Mouse (Mus musculus) stomach, embryonic 16.5 days (tissue): Measurements from ENCODE around the gene Itgal. TPM values are rescaled to one million over a fixed set of nuclear protein-coding genes. Genes with fewer than 3 reads are reported as not detected.
"Not testable (repeated sequence)": the region's sequence is repeated elsewhere in the genome, so short reads cannot be mapped to it uniquely, and the experiment has no call there.

ENCODE experiments used
- ATAC-seq: fragments of 200-750 bp; cut with Nextera tagmentation; 2 replicates; pipeline ENCODE4 v1.8.0; 2017; ENCODE audit warnings: moderate number of reproducible peaks, moderate TSS enrichment; ENCODE audit not compliant: insufficient read depth, low FRiP score
- H3K27ac ChIP-seq: fragments of 300-500 bp; sonication (generic); 2 replicates; pipeline ENCODE4 v1.5.1; 2014; ENCODE audit warnings: low read length
- H3K27me3 ChIP-seq: fragments of 300-500 bp; sonication (generic); 2 replicates; pipeline ENCODE4 v1.6.1; 2014; ENCODE audit warnings: low read length, control low read depth, mixed read lengths; ENCODE audit not compliant: control insufficient read depth, insufficient read depth
- H3K36me3 ChIP-seq: fragments of 300-500 bp; sonication (generic); 2 replicates; pipeline ENCODE4 v1.6.1; 2014; ENCODE audit warnings: low read length; ENCODE audit not compliant: control insufficient read depth, insufficient read depth
- H3K4me1 ChIP-seq: fragments of 300-500 bp; sonication (generic); 2 replicates; pipeline ENCODE4 v1.6.1; 2014; ENCODE audit warnings: low read length, control low read depth, mixed read lengths; ENCODE audit not compliant: control insufficient read depth, insufficient read depth
- H3K4me2 ChIP-seq: fragments of 300-500 bp; sonication (generic); 2 replicates; pipeline ENCODE4 v1.6.1; 2014; ENCODE audit warnings: low read depth, low read length, mixed read lengths
- H3K4me3 ChIP-seq: fragments of 300-500 bp; sonication (generic); replicated peaks from 2 replicates; pipeline ENCODE4 v1.5.1; 2014; ENCODE audit warnings: mild to moderate bottlenecking, low read length
- H3K9ac ChIP-seq: fragments of 300-500 bp; sonication (generic); 2 replicates; pipeline ENCODE4 v1.6.1; 2014; ENCODE audit warnings: low read length
- H3K9me3 ChIP-seq: fragments of 300-500 bp; sonication (generic); replicated peaks from 2 replicates; pipeline ENCODE4 v1.6.1; 2016; ENCODE audit warnings: low read length, control low read depth; ENCODE audit not compliant: control insufficient read depth
- WGBS: fragments of 180-500 bp; shearing (Covaris S2); extraction: QIAGEN DNeasy Blood & Tissue Kit; methylation state at CpG from one replicate; pipeline ENCODE4 v1.1.7; 2014; 5-methylcytosine and 5-hydroxymethylcytosine counted together
- polyA plus RNA-seq: library from polyadenylated mRNA; unstranded; fragments of >200 nt; fragmentation: Nextera tagmentation; extraction: Ambion mirVana; gene quantifications from 2 replicates; pipeline ENCODE4 v1.2.1, GENCODE M21; 2015

Itgal gene
- polyA plus RNA-seq: 3.1 and 4.0 TPM in 2 replicates

- H3K27ac ChIP-seq: no peak within 1 kb of the TSS
- ATAC-seq: no peak
- H3K4me3 ChIP-seq: no peak within 1 kb of the TSS
- H3K36me3 ChIP-seq: no peaks in the 10 kb centered on the region
- 73% methylated on average over 11 of the region's 11 CpGs for WGBS
- H3K9ac ChIP-seq: no peak within 1 kb of the TSS
- H3K4me2 ChIP-seq: no peak within 1 kb of the TSS
- no peaks in the 10 kb centered on the region for H3K27me3 ChIP-seq
- no peaks in the 10 kb centered on the region for H3K9me3 ChIP-seq
- H3K4me1 ChIP-seq: no peaks in the 10 kb centered on the region
Observed at GRCm38 (mm10) chr7:127296098-127296497, at the start of gene Itgal. Gene Itgal, plus strand, starts transcription at chr7:127296260.

GRCm38 (mm10) chr7:127250511-127250910 lies 45.5 kb upstream of the Itgal start:
- H3K36me3 ChIP-seq, H3K9ac ChIP-seq, ATAC-seq, H3K27ac ChIP-seq, H3K4me3 ChIP-seq, H3K9me3 ChIP-seq, H3K27me3 ChIP-seq, H3K4me2 ChIP-seq: not testable (repeated sequence)
- peaks cover 17% of the 10 kb centered on the region for H3K4me1 ChIP-seq
- 90% methylated on average over 8 of the region's 8 CpGs for WGBS

DNA sequence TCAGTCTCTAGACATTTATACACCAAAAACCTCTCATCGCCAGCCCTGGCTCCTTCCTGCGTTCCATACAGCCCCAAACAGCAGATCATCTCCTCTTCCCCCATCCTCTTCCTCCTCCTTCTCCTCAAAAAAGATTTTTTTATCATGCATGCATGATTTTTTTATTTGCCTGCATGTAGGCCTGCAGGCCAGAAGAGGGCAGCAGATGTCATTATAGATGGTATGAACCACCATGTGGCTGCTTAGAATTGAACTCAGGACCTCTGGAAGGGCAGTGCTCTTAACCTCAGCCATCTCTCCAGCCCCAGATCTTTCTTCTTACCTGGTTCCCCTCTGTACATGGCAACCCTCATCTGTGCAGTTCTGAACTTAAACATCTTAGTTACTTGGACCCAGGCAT lies 43.6 kb upstream of the Itgal start:
- Histone ChIP-seq H3K36me3 (no peaks in the 10 kb centered on the region), H3K27ac (no peak overlapping the region), H3K4me3 (no peak overlapping the region), H3K4me1 (peaks cover 9% of the 10 kb centered on the region), H3K9ac (no peak overlapping the region), H3K27me3 (no peaks in the 10 kb centered on the region), H3K9me3 (no peaks in the 10 kb centered on the region), H3K4me2 (no peak overlapping the region)
- 77% methylated on average over 2 of the region's 2 CpGs for WGBS
- no peak for ATAC-seq

- Histone ChIP-seq H3K4me2 (peak overlapping the region; percentile 97), H3K4me3 (peak overlapping the region; percentile 69), H3K36me3 (no peaks in the 10 kb centered on the region), H3K4me1 (peaks cover 9% of the 10 kb centered on the region), H3K27me3 (no peaks in the 10 kb centered on the region), H3K9me3 (no peaks in the 10 kb centered on the region), H3K9ac (peak overlapping the region; percentile 86), H3K27ac (peak overlapping the region; percentile 86)
- 74% methylated on average over 6 of the region's 6 CpGs for WGBS
- ATAC-seq: no peak
Observed at GRCm38 (mm10) chr7:127253341-127253740, 42.7 kb upstream of the Itgal start.

- peak overlapping the region; percentile 69 for H3K4me3 ChIP-seq
- no peaks in the 10 kb centered on the region for H3K36me3 ChIP-seq
- peak overlapping the region; percentile 90 for H3K27ac ChIP-seq
- no peaks in the 10 kb centered on the region for H3K9me3 ChIP-seq
- under 1% methylated on average over 136 of the region's 136 CpGs for whole genome bisulfite sequencing
- H3K27me3 ChIP-seq: no peaks in the 10 kb centered on the region
- peak overlapping the region; percentile 97 for H3K4me2 ChIP-seq
- H3K4me1 ChIP-seq: peaks cover 9% of the 10 kb centered on the region
- ATAC-seq: peak; percentile 94
- H3K9ac ChIP-seq: peak overlapping the region; percentile 87
Observed at GRCm38 (mm10) chr7:127253821-127254769, 42.0 kb upstream of the Itgal start.

GRCm38 (mm10) chr7:127255008-127255407 lies 41.1 kb upstream of the Itgal start:
- no peak for ATAC-seq
- WGBS: 12% methylated on average over 4 of the region's 4 CpGs
- H3K4me3 ChIP-seq: peak overlapping the region; percentile 69
- H3K9me3 ChIP-seq: no peaks in the 10 kb centered on the region
- peak overlapping the region; percentile 90; the same call in 1 of the 2 replicates for H3K27ac ChIP-seq
- H3K36me3 ChIP-seq: no peaks in the 10 kb centered on the region
- H3K4me1 ChIP-seq: peaks cover 9% of the 10 kb centered on the region
- peak overlapping the region; percentile 87 for H3K9ac ChIP-seq
- H3K4me2 ChIP-seq: peak overlapping the region; percentile 97
- H3K27me3 ChIP-seq: no peaks in the 10 kb centered on the region

DNA sequence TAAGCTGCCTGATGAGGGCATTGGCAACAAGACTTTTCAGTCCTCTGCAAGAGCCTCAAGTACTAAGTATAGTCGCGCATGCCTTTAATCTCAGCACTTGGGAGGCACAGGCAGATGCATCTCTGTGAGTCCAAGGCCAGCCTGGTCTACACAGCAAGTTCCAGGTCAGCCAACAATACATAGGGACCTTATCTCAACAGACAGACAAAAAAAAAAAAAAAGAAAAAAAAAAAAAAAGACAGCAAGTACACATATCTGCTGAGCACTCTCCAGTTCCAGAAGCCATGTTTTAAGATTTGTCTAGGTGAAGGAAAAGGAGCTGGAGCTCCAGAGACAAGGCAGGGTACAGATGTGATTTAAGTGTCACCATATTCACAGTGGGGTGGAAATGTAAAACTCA lies 40.1 kb upstream of the Itgal start:
- no peaks in the 10 kb centered on the region for H3K9me3 ChIP-seq
- peaks cover 11% of the 10 kb centered on the region for H3K4me1 ChIP-seq
- WGBS: 82% methylated on average over 2 of the region's 2 CpGs
- no peak for ATAC-seq
- H3K4me3 ChIP-seq: no peak overlapping the region
- no peak overlapping the region for H3K9ac ChIP-seq
- H3K4me2 ChIP-seq: no peak overlapping the region
- no peaks in the 10 kb centered on the region for H3K36me3 ChIP-seq
- no peak overlapping the region for H3K27ac ChIP-seq
- no peaks in the 10 kb centered on the region for H3K27me3 ChIP-seq

GRCm38 (mm10) chr7:127256518-127256917 lies 39.5 kb upstream of the Itgal start:
- Histone ChIP-seq H3K9ac (no peak overlapping the region), H3K4me2 (no peak overlapping the region), H3K9me3 (no peaks in the 10 kb centered on the region), H3K27ac (no peak overlapping the region), H3K4me1 (peaks cover 13% of the 10 kb centered on the region), H3K4me3 (no peak overlapping the region), H3K36me3 (no peaks in the 10 kb centered on the region), H3K27me3 (no peaks in the 10 kb centered on the region)
- ATAC-seq: no peak
- WGBS: 86% methylated on average over 5 of the region's 5 CpGs

DNA sequence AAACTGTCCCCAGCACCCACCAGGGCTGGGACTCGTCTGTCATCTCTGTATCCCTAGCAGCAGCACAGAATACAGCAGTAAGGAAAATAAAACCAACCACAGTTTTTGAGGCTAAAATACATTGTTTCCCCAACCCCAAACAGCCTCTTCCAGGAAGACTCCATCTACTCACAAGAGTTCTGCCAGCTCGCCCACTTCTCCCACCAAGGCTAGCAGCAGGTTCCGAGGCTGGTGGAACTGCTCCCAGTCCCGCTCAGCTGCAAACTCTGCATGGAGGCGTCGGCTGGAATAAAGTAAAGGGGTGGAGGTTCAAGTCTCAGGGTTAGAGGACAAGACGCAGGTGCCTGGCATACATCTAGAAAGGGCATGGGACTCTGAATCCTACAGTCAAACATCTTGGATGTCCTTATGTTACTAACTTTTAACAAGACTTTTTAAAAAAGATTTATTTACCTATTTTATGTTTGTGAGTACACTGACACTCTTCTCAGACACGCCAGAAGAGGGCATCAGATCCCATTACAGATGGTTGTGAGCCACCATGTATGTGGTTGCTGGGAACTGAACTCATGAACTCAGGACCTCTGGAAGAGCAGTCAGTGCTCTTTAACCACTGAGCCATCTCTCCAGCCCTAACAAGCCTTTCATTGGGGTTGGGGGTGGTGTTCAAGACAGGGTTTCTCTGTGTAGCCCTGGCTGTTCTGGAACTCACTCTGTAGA lies 36.7 kb upstream of the Itgal start:
- no peaks in the 10 kb centered on the region for H3K27me3 ChIP-seq
- no peak for ATAC-seq
- WGBS: 70% methylated on average over 8 of the region's 8 CpGs
- H3K36me3 ChIP-seq: no peaks in the 10 kb centered on the region
- H3K9ac ChIP-seq: peak overlapping the region; percentile 79; the same call in 1 of the 2 replicates
- H3K4me3 ChIP-seq: peak overlapping the region; percentile 63
- H3K4me1 ChIP-seq: peaks cover 10% of the 10 kb centered on the region
- H3K27ac ChIP-seq: no peak overlapping the region
- no peaks in the 10 kb centered on the region for H3K9me3 ChIP-seq
- H3K4me2 ChIP-seq: peak overlapping the region; percentile 93
